Mouse (Mus musculus): Measurements from ENCODE around the gene Tcf7l2.

DNA sequence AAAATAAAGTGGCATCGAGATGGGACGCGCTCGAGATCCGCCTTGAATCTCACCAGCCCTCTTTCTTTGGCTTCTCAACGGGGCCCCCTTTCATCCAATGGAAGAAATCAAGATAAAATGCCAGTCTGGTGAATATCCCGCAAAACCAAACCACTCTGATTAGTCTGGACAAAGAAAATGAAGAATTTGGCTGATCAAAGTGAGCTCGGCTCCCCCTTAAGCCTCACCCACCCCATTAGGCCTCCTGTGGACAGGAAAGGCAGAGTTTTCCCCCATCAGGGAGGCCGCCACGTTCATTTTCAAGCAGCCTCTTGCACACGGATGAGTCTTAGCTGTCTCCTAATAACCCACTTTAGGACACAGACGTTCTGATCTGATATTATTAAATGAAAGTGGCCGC is 47.0 kb upstream of the Tcf7l2 start:
- TF ChIP-seq POLR2A (IDR thresholded peaks at IDR 0.05; ENCODE audit: borderline replicate concordance, low read depth, low read length) (no peak), CTCF (IDR thresholded peaks at IDR 0.05; ENCODE audit: low read depth, low read length) (no peak)
